Mouse (Mus musculus) heart, adult 2 months (tissue): ENCODE results near the gene Myo10. TPM values are rescaled to one million over a fixed set of nuclear protein-coding genes. Genes with fewer than 3 reads are reported as not detected.
"Not testable (repeated sequence)": the region's sequence is repeated elsewhere in the genome, so short reads cannot be mapped to it uniquely, and the experiment has no call there.

Experiments
- DNase-seq, 2 experiments: peaks; one replicate each; pipeline ENCODE4 v3.0.0; 2021
- H3K27ac ChIP-seq: fragments of 200-600 bp; 2 replicates; pipeline ENCODE4 v1.8.1; 2022
- H3K27me3 ChIP-seq: fragments of 200-500 bp; 2 replicates; pipeline ENCODE4 v1.6.1; 2012; ENCODE audit warnings: mild to moderate bottlenecking, low read length, inconsistent platforms, mixed read lengths; ENCODE audit not compliant: control insufficient read depth, insufficient read depth
- H3K36me3 ChIP-seq: fragments of 200-500 bp; 2 replicates; pipeline ENCODE4 v1.6.1; 2012; ENCODE audit warnings: low read length, inconsistent platforms; ENCODE audit not compliant: control insufficient read depth, insufficient read depth
- H3K4me1 ChIP-seq: fragments of 200-500 bp; 2 replicates; pipeline ENCODE4 v1.6.1; 2011; ENCODE audit warnings: low read length; ENCODE audit not compliant: control insufficient read depth, insufficient read depth
- H3K4me3 ChIP-seq: fragments of 200-600 bp; 2 replicates; pipeline ENCODE4 v1.8.1; 2022
- H3K79me2 ChIP-seq: fragments of 200-500 bp; replicated peaks from 2 replicates; pipeline ENCODE4 v1.6.1; 2012; ENCODE audit warnings: mild to moderate bottlenecking, inconsistent platforms, low read length, moderate library complexity, mixed read lengths; ENCODE audit not compliant: control insufficient read depth, insufficient read depth
- H3K9ac ChIP-seq: fragments of 200-500 bp; 2 replicates; pipeline ENCODE4 v1.6.1; 2012; ENCODE audit warnings: low read depth, mild to moderate bottlenecking, control low read depth, inconsistent platforms, low read length, mixed read lengths
- CTCF ChIP-seq: fragments of 200-600 bp; IDR thresholded peaks from 2 replicates; pipeline ENCODE4 v1.8.1; 2022; ENCODE audit warnings: antibody characterized with exemption, mild to moderate bottlenecking, moderate library complexity
- EP300 ChIP-seq: fragments of 200-500 bp; IDR thresholded peaks from 2 replicates; pipeline ENCODE4 v1.6.1; 2011; ENCODE audit warnings: low read depth, low read length, control low read depth; ENCODE audit not compliant: insufficient read depth
- POLR2A ChIP-seq: fragments of 200-500 bp; IDR thresholded peaks from 2 replicates; pipeline ENCODE4 v1.6.1; 2011; ENCODE audit warnings: mild to moderate bottlenecking, low read depth, low read length, control low read depth; ENCODE audit not compliant: insufficient read depth
- WGBS: fragments of 180-500 bp; shearing (Covaris S2); methylation state at CpG from one replicate; pipeline ENCODE4 v1.1.7; 2018; 5-methylcytosine and 5-hydroxymethylcytosine counted together
- intact Hi-C: fragments of 180-260 bp; cut with DNase I; formaldehyde crosslinking; loops from one replicate; pipeline ENCODE4 v1.15.1; 2025
- polyA plus RNA-seq: library from polyadenylated mRNA; depleted of rRNA; stranded (reverse); fragments of >200 nt; gene quantifications from 2 replicates; pipeline ENCODE4 v1.2.3, GENCODE M21; 2012
- total RNA-seq, 2 experiments: library from RNA; stranded (reverse); gene quantifications; 2 replicates each; pipeline ENCODE4 v1.2.3; 2021

Myo10 gene
- total and polyA plus RNA-seq, 3 experiments, result 26.6 to 67.9 (median 63.7) TPM

DNA sequence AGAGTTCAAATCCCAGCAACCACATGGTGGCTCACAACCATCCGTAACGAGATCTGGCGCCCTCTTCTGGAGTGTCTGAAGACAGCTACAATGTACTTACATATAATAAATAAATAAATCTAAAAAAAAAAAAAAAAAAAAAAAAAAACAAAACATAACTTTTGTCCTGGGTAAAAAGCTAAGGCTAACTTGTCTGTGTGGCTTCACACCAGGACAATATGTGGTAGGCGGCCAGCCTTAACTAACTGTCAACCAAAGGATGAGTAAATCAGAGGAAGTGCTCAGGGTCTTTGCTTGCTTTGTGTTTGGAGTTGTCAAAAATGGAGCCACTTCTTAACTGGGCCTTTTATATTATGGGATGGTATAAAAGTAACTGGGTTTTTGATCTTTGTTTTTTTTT lies 95.8 kb downstream of the Myo10 start:
- H3K27ac ChIP-seq, intact Hi-C loops: not testable (repeated sequence)

GRCm38 (mm10) chr15:25719270-25719669 lies 96.9 kb downstream of the Myo10 start:
- intact Hi-C loops, result no loop called here
- Histone ChIP-seq H3K36me3 (peaks cover 5% of the 10 kb centered on the region), H3K4me3 (no peak overlapping the region), H3K4me1 (peaks cover 5% of the 10 kb centered on the region; the same call in 1 of the 2 replicates), H3K9ac (no peak overlapping the region), H3K27me3 (no peaks in the 10 kb centered on the region), H3K79me2 (no peaks in the 10 kb centered on the region), H3K27ac (no peak overlapping the region)
- TF ChIP-seq EP300, result no peak
- TF ChIP-seq CTCF, result no peak
- TF ChIP-seq POLR2A, result no peak
- 89% methylated on average over 8 of the region's 8 CpGs for WGBS
- no peak for DNase-seq

More for the DNA sequence above, 95.8 kb downstream of the Myo10 start:
- not testable (repeated sequence) for H3K4me1 ChIP-seq, DNase-seq, H3K4me3 ChIP-seq, H3K79me2 ChIP-seq, H3K9ac ChIP-seq, H3K36me3 ChIP-seq, H3K27me3 ChIP-seq
- WGBS, result 99% methylated on average over 4 of the region's 4 CpGs
- TF ChIP-seq CTCF, result 0 out of 2 replicates have a peak, but pooled peaks have one; percentile 3

DNA sequence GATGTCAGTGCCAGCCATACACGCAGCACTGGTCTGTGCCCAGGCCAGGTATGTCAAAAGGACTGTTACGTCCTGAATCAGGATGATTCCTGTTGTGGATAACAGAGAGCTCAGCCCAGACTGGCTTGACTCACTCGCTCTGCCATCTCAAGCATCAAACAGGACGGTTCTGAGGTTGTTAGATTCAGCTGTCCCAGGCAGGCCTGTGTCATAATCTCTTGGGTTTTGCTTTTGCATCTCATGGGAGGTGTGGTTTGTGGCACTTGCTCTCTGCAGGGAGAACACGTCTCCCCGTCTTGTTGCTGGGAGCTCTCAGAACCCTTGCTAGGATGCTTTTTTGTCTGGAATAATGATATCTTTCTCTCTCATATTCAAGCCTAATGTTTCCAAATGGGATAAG lies 97.9 kb downstream of the Myo10 start:
- no peak overlapping the region for H3K27ac ChIP-seq
- no peaks in the 10 kb centered on the region for H3K79me2 ChIP-seq
- no peak overlapping the region for H3K4me3 ChIP-seq
- 81% methylated on average over 6 of the region's 6 CpGs for WGBS
- TF ChIP-seq EP300, result no peak
- TF ChIP-seq POLR2A, result no peak
- no peak for TF ChIP-seq CTCF
- H3K27me3 ChIP-seq, result no peaks in the 10 kb centered on the region
- H3K4me1 ChIP-seq, result peaks cover 4% of the 10 kb centered on the region; the same call in 1 of the 2 replicates
- intact Hi-C loops, result no loop called here
- no peak for DNase-seq
- no peaks in the 10 kb centered on the region for H3K36me3 ChIP-seq
- no peak overlapping the region for H3K9ac ChIP-seq

DNA sequence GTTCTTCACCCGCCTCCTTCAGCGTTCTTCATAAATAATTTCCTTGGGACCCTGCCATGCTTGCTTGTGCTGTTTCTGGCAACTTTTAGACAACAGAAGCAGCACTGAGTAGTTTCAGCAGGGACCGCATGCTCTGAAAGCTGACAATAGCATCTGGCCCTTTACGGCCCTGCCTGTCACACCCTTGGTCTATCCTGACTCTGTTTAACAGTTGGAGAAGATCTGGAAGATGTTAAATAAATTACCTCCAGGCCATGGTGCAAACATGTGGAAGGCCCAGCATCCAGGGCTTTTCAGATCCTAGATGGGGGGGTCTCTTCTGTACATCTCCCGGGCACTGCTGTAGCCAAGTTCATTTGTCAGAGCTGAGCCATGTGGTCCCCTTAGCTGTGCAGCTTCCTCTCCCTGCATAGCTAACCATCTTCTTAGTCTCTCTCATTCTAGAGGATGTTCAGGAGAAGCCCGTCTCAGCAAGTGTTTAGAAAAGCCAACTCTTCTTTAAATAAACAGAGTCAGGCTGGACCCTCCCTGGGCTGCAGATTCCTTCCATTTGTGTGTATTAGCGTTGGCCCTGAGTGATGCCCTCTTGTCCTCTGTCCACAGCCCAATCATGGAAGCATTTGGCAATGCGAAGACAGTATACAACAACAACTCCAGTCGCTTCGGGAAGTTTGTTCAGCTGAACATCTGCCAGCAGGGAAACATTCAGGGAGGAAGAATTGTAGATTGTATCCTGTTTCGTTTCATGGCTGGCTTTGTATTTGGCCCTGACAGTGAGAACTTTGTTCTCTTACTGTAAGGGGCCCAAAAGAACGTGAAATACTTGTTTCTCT lies 101.2 kb downstream of the Myo10 start:
- 40% methylated on average over 12 of the region's 12 CpGs for WGBS
- Histone ChIP-seq H3K79me2 (no peaks in the 10 kb centered on the region), H3K9ac (no peak overlapping the region), H3K27ac (no peak overlapping the region; the same call in 1 of the 2 replicates), H3K4me1 (peaks cover 3% of the 10 kb centered on the region), H3K4me3 (no peak overlapping the region), H3K27me3 (no peaks in the 10 kb centered on the region), H3K36me3 (peaks cover 5% of the 10 kb centered on the region)
- TF ChIP-seq EP300 (no peak), CTCF (no peak), POLR2A (no peak)
- intact Hi-C loops, result no loop called here
- DNase-seq, result no peak

GRCm38 (mm10) chr15:25724549-25724948 lies 102.2 kb downstream of the Myo10 start:
- intact Hi-C loops, result no loop called here
- Histone ChIP-seq H3K79me2 (no peaks in the 10 kb centered on the region), H3K36me3 (peaks cover 5% of the 10 kb centered on the region), H3K27me3 (no peaks in the 10 kb centered on the region), H3K27ac (no peak overlapping the region), H3K4me3 (no peak overlapping the region), H3K4me1 (peaks cover 3% of the 10 kb centered on the region), H3K9ac (no peak overlapping the region)
- TF ChIP-seq EP300 (no peak), CTCF (no peak), POLR2A (no peak)
- 88% methylated on average over 6 of the region's 6 CpGs for WGBS
- no peak for DNase-seq

GRCm38 (mm10) chr15:25726814-25727213 lies 104.5 kb downstream of the Myo10 start:
- no peak overlapping the region for H3K4me3 ChIP-seq
- H3K79me2 ChIP-seq, result no peaks in the 10 kb centered on the region
- TF ChIP-seq CTCF, result no peak
- peak; percentile 92 for TF ChIP-seq EP300
- intact Hi-C loops, result no loop called here
- H3K27ac ChIP-seq, result peak overlapping the region; percentile 77
- peaks cover 3% of the 10 kb centered on the region for H3K4me1 ChIP-seq
- no peaks in the 10 kb centered on the region for H3K27me3 ChIP-seq
- WGBS, result 58% methylated on average over 5 of the region's 5 CpGs
- H3K9ac ChIP-seq, result no peak overlapping the region
- peaks cover 5% of the 10 kb centered on the region for H3K36me3 ChIP-seq
- DNase-seq, result peak; percentile 56 to 77
